Mouse (Mus musculus): ENCODE measurements around the gene Tspan5.

DNA sequence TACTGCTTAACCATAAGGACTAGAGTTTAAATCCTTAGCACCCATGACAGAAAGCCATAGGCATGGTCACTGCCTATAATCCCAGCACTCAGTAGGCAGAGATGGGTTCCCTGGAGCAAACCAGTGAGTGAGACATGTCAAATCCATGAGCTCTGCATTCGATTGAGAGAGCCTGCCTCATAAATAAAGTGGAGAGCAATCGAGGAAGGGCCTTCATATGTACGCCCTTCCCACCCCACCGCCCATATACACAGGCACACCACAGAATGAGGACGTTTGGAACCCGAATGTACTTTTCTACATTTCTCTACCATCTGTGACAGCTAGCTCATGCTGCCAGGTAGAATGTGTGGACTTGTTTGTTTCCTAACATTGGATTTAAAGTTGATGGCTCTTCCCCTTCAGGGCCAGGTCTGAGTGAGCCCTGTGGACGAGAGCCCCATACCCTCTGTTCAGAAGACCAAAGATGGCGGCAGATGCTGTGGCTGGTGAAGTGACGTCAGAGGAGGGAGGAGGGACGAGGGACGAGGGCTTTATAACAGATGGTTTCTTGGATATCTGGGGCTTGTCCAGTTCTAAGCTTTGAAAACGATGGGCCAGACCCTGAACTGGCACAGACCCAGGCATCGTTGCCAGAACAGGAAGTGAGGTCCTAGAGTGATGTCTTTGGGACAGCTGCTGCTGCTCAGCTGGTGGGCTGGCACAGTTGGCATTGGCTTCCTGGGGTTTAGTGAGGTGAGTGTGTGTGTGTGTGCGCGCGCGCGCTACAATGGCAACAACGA lies 42.1 kb downstream of the Tspan5 start:
- TF ChIP-seq CTCF (IDR thresholded peaks at IDR 0.05; ENCODE audit: low read depth, low read length) (no peak), EP300 (IDR thresholded peaks at IDR 0.05; ENCODE audit: insufficient read depth, low read depth, low read length) (no peak), POLR2A (IDR thresholded peaks at IDR 0.05; ENCODE audit: insufficient read depth, low read length) (no peak)

Data from ES-Bruce4 (cell line).